Mouse (Mus musculus): ENCODE results near the gene Enpp1. TPM values are rescaled to one million over a fixed set of nuclear protein-coding genes. Genes with fewer than 3 reads are reported as not detected.

Enpp1 gene
- polyA plus RNA-seq, 1 experiment: 0.89 TPM

DNA sequence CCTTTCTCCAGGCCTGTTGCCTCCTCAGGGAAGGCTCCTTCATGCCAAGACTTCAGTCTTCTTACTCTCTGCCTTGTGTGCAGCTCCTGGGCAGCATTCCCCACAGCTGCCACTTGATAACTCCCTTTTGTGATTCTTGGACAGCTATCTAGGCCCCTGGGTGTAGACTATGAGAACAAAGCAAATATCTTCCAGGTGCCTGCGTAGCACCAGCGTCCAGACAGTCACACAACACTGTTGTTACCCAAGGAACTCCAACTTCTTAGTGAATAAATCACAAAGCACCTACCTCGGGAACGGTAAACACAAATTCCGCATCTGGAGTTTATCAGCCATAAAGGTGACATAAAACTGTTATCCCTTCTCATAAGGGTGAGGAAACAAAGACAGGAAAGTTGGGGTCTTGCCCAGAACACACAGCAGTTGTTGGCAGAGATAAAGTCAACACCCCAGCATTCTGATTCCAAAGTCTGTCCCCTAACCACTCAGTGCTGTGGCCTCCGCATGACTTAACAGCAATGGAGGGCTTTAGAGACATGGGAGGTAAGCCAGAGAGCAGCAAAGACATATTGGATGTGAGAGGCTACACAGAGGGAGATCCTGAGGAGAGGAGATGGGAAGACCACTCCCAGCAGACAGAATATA is 13.7 kb downstream of the Enpp1 start:
- Histone ChIP-seq H3K27ac (ENCODE audit: control insufficient read depth, insufficient read depth, low read length) (no peak overlapping the region), H3K4me3 (ENCODE audit: control insufficient read depth, insufficient read depth, low read length) (no peak overlapping the region), H3K36me3 (ENCODE audit: control insufficient read depth, insufficient read depth, low read length) (no peaks in the 10 kb centered on the region), H3K4me1 (replicated peaks; ENCODE audit: control insufficient read depth, insufficient read depth, low read length) (no peaks in the 10 kb centered on the region), H3K27me3 (ENCODE audit: control insufficient read depth, insufficient read depth, low read length) (no peaks in the 10 kb centered on the region)
- TF ChIP-seq CTCF (IDR thresholded peaks at IDR 0.05; ENCODE audit: borderline replicate concordance, control insufficient read depth, extremely low read depth, insufficient read depth, low read length, poor library complexity) (no peak), POLR2A (IDR thresholded peaks at IDR 0.05; ENCODE audit: control insufficient read depth, extremely low read depth, insufficient read depth, low read length, poor library complexity) (no peak)
- DNase-seq: no peak
- WGBS: 92% methylated on average over 6 of the region's 6 CpGs

- Histone ChIP-seq H3K4me1 (replicated peaks; ENCODE audit: control insufficient read depth, insufficient read depth, low read length) (no peaks in the 10 kb centered on the region), H3K4me3 (ENCODE audit: control insufficient read depth, insufficient read depth, low read length) (no peak overlapping the region), H3K36me3 (ENCODE audit: control insufficient read depth, insufficient read depth, low read length) (no peaks in the 10 kb centered on the region), H3K27ac (ENCODE audit: control insufficient read depth, insufficient read depth, low read length) (no peak overlapping the region), H3K27me3 (ENCODE audit: control insufficient read depth, insufficient read depth, low read length) (no peaks in the 10 kb centered on the region)
- TF ChIP-seq CTCF (IDR thresholded peaks at IDR 0.05; ENCODE audit: borderline replicate concordance, control insufficient read depth, extremely low read depth, insufficient read depth, low read length, poor library complexity) (no peak), POLR2A (IDR thresholded peaks at IDR 0.05; ENCODE audit: control insufficient read depth, extremely low read depth, insufficient read depth, low read length, poor library complexity) (no peak)
- 96% methylated on average over 3 of the region's 3 CpGs for WGBS
- DNase-seq: no peak
Measured at GRCm38 (mm10) chr10:24696761-24697160, 15.2 kb downstream of the Enpp1 start.

GRCm38 (mm10) chr10:24695786-24696185 is 16.2 kb downstream of the Enpp1 start:
- no peak for DNase-seq
- Histone ChIP-seq H3K36me3 (ENCODE audit: control insufficient read depth, insufficient read depth, low read length) (no peaks in the 10 kb centered on the region), H3K27me3 (ENCODE audit: control insufficient read depth, insufficient read depth, low read length) (no peaks in the 10 kb centered on the region), H3K4me3 (ENCODE audit: control insufficient read depth, insufficient read depth, low read length) (no peak overlapping the region), H3K4me1 (replicated peaks; ENCODE audit: control insufficient read depth, insufficient read depth, low read length) (no peaks in the 10 kb centered on the region), H3K27ac (ENCODE audit: control insufficient read depth, insufficient read depth, low read length) (no peak overlapping the region)
- no peak for TF ChIP-seq CTCF (IDR thresholded peaks at IDR 0.05; ENCODE audit: borderline replicate concordance, control insufficient read depth, extremely low read depth, insufficient read depth, low read length, poor library complexity)
- TF ChIP-seq POLR2A (IDR thresholded peaks at IDR 0.05; ENCODE audit: control insufficient read depth, extremely low read depth, insufficient read depth, low read length, poor library complexity): no peak
- whole genome bisulfite sequencing: 76% methylated on average over 5 of the region's 5 CpGs

DNA sequence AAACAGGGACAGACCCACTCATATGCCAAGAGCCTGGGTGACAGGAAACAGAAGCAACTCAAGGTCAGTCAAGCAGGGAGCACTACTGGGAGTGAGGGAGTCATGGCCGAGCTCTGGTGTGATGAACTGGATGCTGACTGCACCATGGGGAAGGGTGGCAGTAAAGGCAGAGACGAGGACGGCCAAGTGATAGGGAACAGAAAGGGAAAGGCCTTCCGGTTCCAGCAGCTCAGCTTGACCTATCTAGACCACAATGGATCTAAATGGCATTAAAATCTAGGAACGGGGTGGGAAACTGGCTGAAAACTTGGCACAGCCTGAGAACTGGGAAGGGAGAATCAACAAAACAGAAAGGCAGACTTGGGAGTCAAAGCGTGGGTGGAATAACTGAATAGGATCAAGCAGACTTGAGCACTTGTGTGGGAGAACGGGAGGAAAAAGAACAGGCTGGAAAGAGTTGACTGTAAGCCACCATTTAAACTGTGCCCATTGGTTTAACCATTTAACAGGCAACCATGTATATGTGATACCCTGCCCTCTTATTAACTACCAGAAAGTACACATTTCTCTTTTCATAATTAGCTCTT is 29.3 kb downstream of the Enpp1 start:
- no peak for DNase-seq
- Histone ChIP-seq H3K4me3 (ENCODE audit: control insufficient read depth, insufficient read depth, low read length) (no peak overlapping the region), H3K4me1 (replicated peaks; ENCODE audit: control insufficient read depth, insufficient read depth, low read length) (no peaks in the 10 kb centered on the region), H3K36me3 (ENCODE audit: control insufficient read depth, insufficient read depth, low read length) (no peaks in the 10 kb centered on the region), H3K27ac (ENCODE audit: control insufficient read depth, insufficient read depth, low read length) (no peak overlapping the region), H3K27me3 (ENCODE audit: control insufficient read depth, insufficient read depth, low read length) (no peaks in the 10 kb centered on the region)
- TF ChIP-seq CTCF (IDR thresholded peaks at IDR 0.05; ENCODE audit: borderline replicate concordance, control insufficient read depth, extremely low read depth, insufficient read depth, low read length, poor library complexity): no peak
- TF ChIP-seq POLR2A (IDR thresholded peaks at IDR 0.05; ENCODE audit: control insufficient read depth, extremely low read depth, insufficient read depth, low read length, poor library complexity): no peak
- whole genome bisulfite sequencing: 91% methylated on average over 7 of the region's 7 CpGs

- Histone ChIP-seq H3K4me1 (replicated peaks; ENCODE audit: control insufficient read depth, insufficient read depth, low read length) (no peaks in the 10 kb centered on the region), H3K27ac (ENCODE audit: control insufficient read depth, insufficient read depth, low read length) (no peak overlapping the region), H3K4me3 (ENCODE audit: control insufficient read depth, insufficient read depth, low read length) (no peak overlapping the region), H3K27me3 (ENCODE audit: control insufficient read depth, insufficient read depth, low read length) (no peaks in the 10 kb centered on the region), H3K36me3 (ENCODE audit: control insufficient read depth, insufficient read depth, low read length) (no peaks in the 10 kb centered on the region)
- WGBS: 97% methylated on average over 18 of the region's 18 CpGs
- DNase-seq: no peak
- TF ChIP-seq CTCF (IDR thresholded peaks at IDR 0.05; ENCODE audit: borderline replicate concordance, control insufficient read depth, extremely low read depth, insufficient read depth, low read length, poor library complexity) (no peak), POLR2A (IDR thresholded peaks at IDR 0.05; ENCODE audit: control insufficient read depth, extremely low read depth, insufficient read depth, low read length, poor library complexity) (no peak)
Measured at GRCm38 (mm10) chr10:24677681-24678080, 34.3 kb downstream of the Enpp1 start.

DNA sequence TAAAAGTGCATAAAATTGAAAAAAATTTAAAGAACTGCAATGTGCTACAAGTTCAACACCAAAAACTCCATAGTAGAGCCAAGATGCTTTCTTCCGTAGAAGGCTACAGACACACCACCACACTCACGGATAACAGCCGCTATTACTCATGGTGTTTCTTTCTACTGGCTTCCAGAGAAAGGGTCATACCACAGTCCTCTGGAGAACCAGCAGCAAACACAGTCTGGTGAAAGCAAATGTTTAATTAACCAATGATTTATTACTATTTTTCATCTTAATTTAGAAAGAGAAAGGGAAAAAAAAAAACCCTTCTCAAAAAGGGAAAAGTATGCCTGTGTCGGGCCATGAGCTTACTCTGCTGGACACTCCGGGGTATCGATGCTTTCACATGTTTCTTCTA is 37.7 kb downstream of the Enpp1 start:
- WGBS: 98% methylated on average over 6 of the region's 6 CpGs
- no peak overlapping the region for H3K4me3 ChIP-seq (ENCODE audit: control insufficient read depth, insufficient read depth, low read length)
- no peaks in the 10 kb centered on the region for H3K4me1 ChIP-seq (replicated peaks; ENCODE audit: control insufficient read depth, insufficient read depth, low read length)
- no peak for DNase-seq
- H3K27ac ChIP-seq (ENCODE audit: control insufficient read depth, insufficient read depth, low read length): no peak overlapping the region
- no peak for TF ChIP-seq POLR2A (IDR thresholded peaks at IDR 0.05; ENCODE audit: control insufficient read depth, extremely low read depth, insufficient read depth, low read length, poor library complexity)
- no peak for TF ChIP-seq CTCF (IDR thresholded peaks at IDR 0.05; ENCODE audit: borderline replicate concordance, control insufficient read depth, extremely low read depth, insufficient read depth, low read length, poor library complexity)
- no peaks in the 10 kb centered on the region for H3K36me3 ChIP-seq (ENCODE audit: control insufficient read depth, insufficient read depth, low read length)
- no peaks in the 10 kb centered on the region for H3K27me3 ChIP-seq (ENCODE audit: control insufficient read depth, insufficient read depth, low read length)
